Mouse (Mus musculus) T-cell, adult 2 months (primary cell): ENCODE results near the gene 1500011B03Rik.

Experiments
- DNase-seq: peaks from one replicate; pipeline ENCODE4 v3.0.0; 2022; ENCODE audit warnings: low spot score

1500011B03Rik gene

GRCm38 (mm10) chr5:114808385-114808784 is 14.9 kb downstream of the 1500011B03Rik start:
- no peak for DNase-seq

DNA sequence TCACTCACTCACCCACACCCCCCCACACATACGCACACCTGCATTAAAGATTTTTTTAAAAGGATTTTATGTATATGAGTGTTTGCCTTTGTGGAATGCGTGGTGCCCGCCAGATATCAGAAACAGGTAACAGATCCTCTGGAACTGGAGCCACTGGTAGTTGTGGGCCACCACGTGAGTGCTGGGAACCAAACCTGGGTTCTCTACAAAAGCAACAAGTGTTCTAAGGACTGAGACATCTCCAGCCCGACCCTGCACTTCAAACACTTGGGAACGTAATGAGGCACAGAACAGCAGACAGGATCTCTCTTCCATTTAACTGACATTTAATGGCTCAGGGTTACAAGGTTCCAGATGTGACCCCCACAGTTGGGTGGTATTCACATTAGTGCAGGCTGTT is 15.4 kb downstream of the 1500011B03Rik start:
- DNase-seq = no peak

GRCm38 (mm10) chr5:114807468-114807867 is 15.8 kb downstream of the 1500011B03Rik start:
- DNase-seq = no peak

DNA sequence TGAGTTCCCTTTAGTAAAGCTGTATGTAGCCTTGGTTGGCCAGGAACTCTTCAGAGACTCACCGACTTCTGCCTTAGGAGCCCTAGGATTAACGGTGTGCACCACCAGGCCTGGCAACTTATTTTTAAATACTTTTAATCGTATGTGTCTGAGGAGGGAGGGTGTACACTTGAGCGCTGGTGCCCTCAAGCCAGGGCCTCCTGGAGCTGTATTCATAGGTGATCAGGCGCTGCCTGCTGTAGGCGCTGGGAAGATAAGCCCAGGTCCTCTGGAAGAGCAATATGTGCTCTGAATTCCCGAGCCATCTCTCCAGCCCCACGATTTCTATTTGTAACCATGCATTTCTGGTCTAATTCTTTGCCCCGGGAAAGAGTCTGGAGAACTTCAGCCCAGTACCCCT is 16.2 kb downstream of the 1500011B03Rik start:
- no peak for DNase-seq

GRCm38 (mm10) chr5:114806636-114807035 is 16.6 kb downstream of the 1500011B03Rik start:
- no peak for DNase-seq

GRCm38 (mm10) chr5:114805436-114806350 is 17.6 kb downstream of the 1500011B03Rik start:
- DNase-seq = peak; percentile 65

GRCm38 (mm10) chr5:114804958-114805357 is 18.3 kb downstream of the 1500011B03Rik start:
- no peak for DNase-seq

DNA sequence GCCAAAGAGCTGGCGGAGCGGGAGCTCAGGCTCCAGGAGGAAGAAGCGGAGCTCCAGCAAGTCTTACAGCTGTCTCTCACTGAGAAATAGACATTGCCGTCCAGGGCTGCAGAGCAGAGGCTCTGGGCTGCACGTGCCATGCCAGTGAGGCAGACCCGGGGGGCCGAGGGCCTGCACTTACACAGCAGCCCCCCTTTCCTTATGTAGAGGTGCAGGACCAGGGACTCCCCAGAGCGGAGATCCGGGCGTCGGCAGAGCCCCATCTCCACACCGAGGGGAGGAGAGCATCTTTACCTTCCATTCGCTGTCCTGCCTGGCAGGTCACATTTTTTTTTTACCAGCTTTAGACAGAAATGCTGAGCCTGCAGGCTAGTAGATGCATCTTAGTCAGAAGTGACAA is 18.9 kb downstream of the 1500011B03Rik start:
- DNase-seq = no peak

- DNase-seq = no peak
Observed at GRCm38 (mm10) chr5:114803231-114803630, 20.0 kb downstream of the 1500011B03Rik start.

DNA sequence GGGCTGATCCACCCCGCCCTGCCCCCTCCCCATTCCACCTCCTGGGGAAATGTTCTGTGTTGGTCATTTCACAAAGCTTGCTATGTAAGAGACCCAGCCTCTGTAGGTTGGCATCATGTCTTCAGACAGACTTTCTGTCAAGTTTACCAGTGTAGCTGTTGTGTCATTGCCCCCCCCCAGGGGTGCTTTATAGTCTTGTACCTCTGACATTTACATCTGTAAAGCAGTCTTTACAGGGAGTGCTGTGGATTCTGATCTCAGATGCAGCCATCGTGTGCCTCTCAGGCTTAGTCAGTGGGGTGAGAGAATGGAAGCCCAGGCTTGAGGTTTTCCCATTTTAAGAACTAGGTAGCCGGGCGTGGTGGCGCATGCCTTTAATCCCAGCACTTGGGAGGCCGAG is 21.4 kb downstream of the 1500011B03Rik start:
- no peak for DNase-seq

- no peak for DNase-seq
Observed at GRCm38 (mm10) chr5:114801049-114801448, 22.2 kb downstream of the 1500011B03Rik start.

DNA sequence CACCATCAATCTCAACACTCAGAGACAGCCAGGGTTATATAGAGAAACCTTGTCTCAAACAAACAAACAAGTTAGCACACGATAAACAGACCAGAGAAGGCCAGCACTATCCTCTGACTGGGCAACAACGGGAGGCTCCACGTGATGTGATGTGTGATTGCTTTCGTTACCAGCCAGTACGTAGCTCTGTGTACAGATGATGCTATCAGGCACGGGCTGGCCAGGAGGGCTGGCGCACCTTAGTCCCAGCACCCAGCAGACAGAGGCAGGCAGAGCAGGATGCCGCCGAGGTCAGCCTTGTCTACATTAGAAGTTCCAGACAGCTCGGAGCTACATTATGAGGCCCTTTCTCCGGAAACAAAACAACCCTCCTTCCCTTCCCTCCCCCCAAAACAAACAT is 23.4 kb downstream of the 1500011B03Rik start:
- DNase-seq = no peak

GRCm38 (mm10) chr5:114797253-114797652 is 26.0 kb downstream of the 1500011B03Rik start:
- no peak for DNase-seq

DNA sequence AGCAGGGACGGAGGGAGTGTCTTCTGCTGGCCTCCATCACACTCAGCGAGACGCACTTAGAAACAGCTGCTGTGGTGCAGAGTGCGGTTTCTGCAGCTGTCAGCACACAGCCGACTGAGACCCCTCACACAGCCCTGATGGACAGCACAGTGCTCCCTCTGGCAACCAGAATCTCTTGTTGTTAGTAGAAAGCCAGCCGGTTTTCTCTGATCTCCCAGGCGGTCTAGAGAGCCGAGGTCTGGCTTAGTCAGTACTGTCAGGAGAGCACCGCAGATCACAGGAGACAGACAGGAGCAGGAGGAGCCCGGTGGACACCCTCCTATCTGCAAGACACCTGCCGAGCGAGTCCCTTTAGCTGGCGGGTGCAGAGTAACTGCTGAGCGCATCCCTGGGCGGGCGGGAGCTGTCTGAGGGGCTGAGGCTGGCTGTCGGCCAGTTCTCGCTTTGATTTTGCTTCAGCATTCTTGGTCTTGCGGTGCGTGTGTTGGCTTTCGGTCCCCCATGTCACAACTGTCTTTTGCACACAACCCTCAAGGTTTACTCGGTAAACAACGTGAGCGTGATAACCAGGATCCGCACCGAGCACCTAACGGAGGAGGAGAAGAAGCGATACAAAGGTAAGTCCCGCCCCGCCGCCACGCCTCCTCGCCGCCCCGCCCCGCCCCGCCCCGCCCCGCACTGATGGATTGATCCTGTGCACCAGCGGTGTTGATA is 26.8 kb downstream of the 1500011B03Rik start:
- DNase-seq = no peak

DNA sequence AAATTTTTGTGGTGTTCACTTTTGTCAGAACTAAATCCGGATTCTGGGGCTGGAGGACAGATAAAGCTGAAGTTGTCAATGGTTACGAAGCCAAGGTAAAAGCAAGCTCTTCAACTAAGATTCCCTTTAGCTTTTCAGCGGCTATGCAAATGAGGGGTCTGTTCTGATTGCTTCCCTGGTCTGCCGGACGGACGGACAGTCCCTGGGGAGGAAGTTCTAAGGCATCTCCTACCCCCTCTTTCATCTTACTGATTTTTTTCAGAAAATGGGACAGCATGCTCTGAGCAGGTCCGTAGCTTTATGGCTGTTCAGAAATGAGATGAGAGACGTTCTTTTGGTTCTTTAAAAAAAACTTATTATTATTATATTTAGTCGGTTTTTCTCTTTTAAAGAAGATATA is 27.6 kb downstream of the 1500011B03Rik start:
- no peak for DNase-seq

DNA sequence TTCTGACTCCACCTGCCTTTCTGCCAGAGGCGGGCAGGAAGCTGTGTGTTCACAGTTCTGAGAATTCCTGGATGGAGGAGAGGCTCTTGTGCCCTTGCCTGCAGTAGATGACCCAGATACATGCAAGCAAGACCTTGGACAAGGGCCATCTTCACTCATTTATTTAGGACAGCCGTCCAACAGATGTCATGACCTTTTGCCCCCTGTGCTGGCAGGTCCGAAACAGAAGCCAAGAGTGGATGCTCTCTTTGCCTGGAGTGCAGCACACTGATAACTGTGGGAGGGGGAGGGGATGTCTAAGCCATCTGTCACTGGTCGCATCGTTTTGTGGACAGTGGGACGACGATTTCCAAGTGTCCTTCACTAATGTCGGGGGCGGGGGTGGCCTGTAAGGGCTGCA is 28.0 kb downstream of the 1500011B03Rik start:
- no peak for DNase-seq

GRCm38 (mm10) chr5:114794609-114795008 is 28.7 kb downstream of the 1500011B03Rik start:
- no peak for DNase-seq

GRCm38 (mm10) chr5:114793317-114793716 is 30.0 kb downstream of the 1500011B03Rik start:
- DNase-seq = no peak

DNA sequence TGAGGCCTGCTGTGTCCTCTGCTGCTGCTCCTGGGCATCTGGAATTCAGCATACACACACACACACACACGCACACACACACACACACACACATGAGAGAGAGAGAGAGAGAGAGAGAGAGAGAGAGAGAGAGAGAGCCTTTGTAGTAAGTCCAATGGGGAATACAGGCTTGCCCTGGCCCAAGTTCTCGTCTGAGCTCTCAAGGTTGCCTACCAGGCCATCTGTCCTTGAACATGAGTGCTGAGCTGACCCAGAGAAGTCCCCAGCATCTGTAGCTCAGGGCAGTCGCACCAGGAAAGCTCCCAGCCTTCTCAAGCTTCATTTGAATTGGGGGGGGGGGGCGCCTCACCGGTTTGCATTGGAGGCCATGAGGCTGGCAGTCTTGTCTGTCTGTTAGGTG is 38.1 kb downstream of the 1500011B03Rik start:
- no peak for DNase-seq

GRCm38 (mm10) chr5:114784622-114785165 is 38.6 kb downstream of the 1500011B03Rik start:
- no peak for DNase-seq

- peak; percentile 64 for DNase-seq
Observed at GRCm38 (mm10) chr5:114783405-114784163, 39.7 kb downstream of the 1500011B03Rik start.

DNA sequence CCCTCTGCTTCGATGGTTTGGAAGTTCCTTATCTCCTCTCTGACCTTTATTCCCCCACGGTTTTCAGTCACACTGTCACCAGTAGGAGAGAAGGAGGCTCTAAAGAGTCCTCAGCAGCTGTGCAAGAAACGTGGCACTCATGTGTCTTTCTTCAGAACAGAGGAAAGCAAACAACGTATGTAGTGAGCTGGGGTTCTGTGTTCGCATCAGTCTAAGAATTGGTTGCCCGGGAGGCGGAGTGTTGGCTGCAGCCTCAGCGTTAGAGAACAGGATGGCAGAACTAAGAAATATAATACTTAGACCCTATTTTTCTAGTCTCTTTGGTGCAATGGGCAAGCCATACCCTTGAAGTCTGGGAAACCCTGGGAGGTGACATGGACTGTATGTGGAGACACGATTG is 40.3 kb downstream of the 1500011B03Rik start:
- DNase-seq = no peak
